Mouse (Mus musculus): ENCODE measurements around the gene Kcnq5. TPM values are rescaled to one million over a fixed set of nuclear protein-coding genes. Genes with fewer than 3 reads are reported as not detected.
A peak's percentile ranks its signal among the peaks of the same experiment; 100 is the strongest.
"Not testable (repeated sequence)": the region's sequence is repeated elsewhere in the genome, so short reads cannot be mapped to it uniquely, and the experiment has no call there.

Gene Kcnq5
- polyA plus RNA-seq, 1 experiment = 3.6 TPM

DNA sequence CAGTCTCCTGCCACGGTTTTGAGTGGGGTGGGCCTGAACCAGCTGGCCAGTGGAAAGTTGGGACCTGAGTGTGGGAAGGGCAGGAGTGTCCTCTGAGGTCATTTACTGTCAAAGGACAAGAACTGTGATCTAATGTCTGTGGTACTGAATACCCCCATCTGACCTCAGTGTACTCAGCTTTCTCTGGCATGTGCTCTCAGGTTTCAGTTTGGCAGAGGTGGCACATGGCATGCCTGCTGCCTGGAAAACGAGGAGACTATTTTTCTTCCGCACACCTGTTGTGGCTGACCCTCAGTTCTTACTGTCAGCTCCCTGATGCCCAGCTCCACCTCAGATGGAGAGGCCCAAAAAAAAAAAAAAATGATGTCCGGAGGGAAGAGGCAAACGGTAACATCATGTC lies 475.5 kb downstream of the Kcnq5 start:
- no peak for DNase-seq (ENCODE audit: low spot score)

- no peak for DNase-seq (ENCODE audit: low spot score)
These were observed 492.4 kb downstream of the Kcnq5 start for GRCm38 (mm10) chr1:21469311-21469710.

DNA sequence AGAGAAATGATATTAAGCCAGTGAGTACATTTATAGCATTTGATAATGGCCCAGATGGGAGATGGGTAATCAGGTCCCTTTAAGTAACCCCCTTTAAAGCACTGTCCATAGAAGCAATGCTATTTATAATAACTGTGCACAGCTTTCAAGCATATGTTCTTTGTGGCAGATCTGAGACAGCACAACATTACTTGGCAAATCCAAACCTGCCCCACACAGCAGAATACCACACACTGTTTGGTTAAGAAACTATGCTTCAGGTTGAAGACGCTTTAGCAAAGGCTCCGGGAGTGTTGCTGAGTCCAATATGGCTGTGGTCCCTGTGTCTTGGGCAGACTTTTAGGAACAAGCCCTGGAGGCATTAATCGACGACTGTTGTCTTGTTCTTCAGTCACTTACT lies 495.3 kb downstream of the Kcnq5 start:
- DNase-seq (ENCODE audit: low spot score) = no peak

DNA sequence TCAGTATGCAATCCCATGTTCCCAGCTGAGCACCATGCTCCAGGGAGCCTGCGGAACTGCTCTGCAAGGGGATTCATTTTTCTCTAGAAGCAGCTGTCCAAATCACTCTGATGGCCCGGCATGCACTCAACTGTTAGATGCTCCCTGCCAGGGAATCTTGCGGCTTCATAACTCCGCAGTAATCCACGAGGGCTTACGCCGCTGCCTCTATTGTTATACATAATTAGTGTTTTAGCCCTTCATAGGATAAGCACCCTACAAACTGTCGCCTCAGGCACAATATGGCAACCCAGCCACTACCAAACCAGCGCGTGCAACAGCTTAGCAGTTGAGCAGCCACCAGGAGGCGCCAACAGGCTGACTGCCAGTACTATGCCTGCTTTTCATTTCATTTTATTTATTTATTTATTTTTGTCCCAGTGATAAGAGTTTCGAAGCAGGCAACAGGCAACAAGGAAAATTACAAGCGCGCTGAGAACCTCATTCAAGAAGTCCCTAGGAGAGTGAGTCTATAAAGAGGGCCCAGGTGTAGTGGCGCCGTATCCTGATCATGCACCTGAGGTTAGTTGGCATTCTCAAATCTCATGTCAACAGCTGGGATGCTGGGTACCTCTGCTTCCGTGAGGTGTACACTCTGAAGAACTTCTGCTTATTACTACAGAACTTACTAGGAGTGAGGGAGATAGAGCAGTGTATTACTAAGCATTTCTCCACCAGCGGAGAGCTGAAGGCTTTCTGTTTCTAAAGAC lies 500.6 kb downstream of the Kcnq5 start:
- peak; percentile 23 for DNase-seq (ENCODE audit: low spot score)

GRCm38 (mm10) chr1:21458581-21458980 lies 503.2 kb downstream of the Kcnq5 start:
- DNase-seq (ENCODE audit: low spot score) = no peak

DNA sequence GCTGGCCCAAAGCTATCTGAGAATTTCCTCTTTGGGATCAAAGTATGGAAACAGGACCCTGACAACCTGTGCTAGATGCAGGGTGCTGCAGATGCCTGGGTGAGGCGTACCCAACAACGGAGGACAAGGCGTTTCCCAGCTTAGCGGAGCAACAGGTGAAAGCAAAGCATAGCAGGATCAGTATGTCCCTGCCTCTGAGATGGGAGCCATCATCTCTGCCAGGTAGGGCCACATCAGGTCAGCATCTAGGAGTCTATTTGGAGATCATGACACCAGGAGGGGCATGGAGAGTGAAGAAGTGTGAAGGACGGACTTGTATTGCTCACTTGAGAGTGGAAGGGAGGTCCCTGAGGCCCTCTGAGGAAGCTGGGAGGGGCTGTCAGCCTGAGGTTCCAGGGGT lies 505.8 kb downstream of the Kcnq5 start:
- DNase-seq (ENCODE audit: low spot score) = no peak

DNA sequence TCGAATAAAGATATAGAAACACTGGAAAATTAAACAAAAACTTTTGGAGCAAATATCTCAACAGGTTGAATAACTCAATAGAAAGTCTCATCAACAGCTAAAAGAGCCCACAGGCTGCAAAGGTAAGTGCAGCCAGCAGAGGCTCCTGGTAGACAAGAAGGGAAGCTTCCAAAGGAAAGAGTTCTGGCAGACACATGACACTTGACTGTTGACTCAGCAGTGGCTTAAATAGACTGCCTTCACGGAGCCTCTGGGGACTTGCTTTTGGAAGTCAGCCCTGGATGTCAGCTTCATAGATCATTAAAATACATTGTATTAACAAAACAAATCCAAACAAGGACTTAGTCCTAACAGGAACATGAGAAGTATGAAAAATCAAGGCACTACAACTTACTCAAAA lies 513.5 kb downstream of the Kcnq5 start:
- no peak for DNase-seq (ENCODE audit: low spot score)

GRCm38 (mm10) chr1:21436753-21437152 lies 525.0 kb downstream of the Kcnq5 start:
- no peak for DNase-seq (ENCODE audit: low spot score)

DNA sequence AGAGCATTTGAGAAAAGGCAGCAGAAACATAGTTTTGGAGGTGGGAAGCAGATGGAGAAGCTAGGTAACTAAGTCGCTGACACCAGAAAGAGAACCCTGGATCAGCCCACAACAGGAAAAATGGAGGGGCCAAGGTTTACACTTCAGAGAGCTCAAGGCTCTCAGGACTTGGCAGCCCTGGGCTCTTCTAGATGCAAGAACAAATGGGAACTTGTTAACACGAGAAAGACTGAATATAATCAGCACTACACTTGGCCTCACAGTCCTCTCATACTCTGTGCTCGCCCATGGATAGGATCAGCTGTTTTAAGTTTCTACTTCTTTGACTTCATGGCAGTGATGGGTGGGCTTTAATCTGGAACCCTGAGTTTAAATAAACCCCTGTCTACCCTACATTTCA lies 526.9 kb downstream of the Kcnq5 start:
- no peak for DNase-seq (ENCODE audit: low spot score)

DNA sequence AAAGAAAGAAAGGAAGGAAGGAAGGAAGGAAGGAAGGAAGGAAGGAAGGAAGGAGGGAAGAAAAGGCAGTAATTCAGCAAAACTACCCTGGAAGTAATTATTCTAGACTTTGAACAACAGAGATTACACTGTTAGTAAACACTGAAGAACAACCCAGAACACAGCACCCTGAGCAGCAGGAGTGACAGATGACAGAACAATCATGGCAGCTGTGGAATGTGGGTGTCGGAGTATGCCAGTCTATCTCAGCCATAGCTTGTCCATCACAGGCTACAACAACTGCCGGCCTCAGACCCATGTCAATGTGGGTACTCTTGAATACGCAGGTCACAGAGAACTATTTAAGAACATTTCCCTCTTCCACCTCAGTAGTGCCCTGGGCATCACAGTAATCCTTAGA lies 530.1 kb downstream of the Kcnq5 start:
- DNase-seq (ENCODE audit: low spot score) = no peak

- no peak for DNase-seq (ENCODE audit: low spot score)
These were observed 533.7 kb downstream of the Kcnq5 start for GRCm38 (mm10) chr1:21428079-21428478.

- no peak for DNase-seq (ENCODE audit: low spot score)
These were observed 536.1 kb downstream of the Kcnq5 start for GRCm38 (mm10) chr1:21425654-21426053.

- no peak for DNase-seq (ENCODE audit: low spot score)
These were observed 542.4 kb downstream of the Kcnq5 start for GRCm38 (mm10) chr1:21419370-21419769.

- DNase-seq (ENCODE audit: low spot score) = no peak
These were observed 549.6 kb downstream of the Kcnq5 start for GRCm38 (mm10) chr1:21412197-21412555.

DNA sequence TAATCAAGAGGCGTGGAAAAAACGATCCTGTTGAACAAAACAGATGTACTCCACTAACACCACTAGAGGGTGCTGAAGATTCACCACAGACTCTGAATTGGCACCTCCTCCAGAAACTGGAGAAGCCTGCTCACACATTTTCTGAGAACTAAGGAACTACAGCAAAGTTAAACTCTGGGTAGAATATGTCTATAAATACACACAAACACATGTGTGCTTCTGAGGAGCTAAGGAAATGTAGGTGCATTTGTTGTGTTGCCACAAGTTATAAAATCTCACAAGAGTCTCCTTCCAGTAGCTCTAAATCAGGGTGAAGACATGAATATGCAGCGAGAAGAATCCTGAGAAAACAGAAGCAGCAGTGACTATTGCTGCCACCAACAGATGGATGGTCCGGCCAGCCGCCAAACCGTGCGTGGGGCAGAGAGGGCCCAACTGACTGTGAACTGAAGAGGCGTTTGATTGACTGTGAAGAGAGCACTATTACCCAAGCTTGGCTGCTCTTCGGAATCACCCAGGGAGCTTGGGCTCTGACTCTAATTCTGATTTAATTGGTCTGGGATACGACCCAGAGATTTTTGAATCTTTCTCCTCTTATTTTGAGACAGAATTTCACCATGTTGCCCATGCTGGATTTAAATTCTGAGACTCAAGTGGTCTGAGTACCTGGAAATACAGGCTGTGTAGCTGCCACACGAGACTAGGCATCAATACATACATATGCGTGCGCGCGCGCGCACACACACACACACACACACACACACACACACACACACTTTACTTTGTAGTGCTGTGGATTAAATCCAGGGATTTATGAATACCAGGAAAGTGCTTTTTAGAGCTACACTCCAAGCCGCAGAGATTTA lies 550.2 kb downstream of the Kcnq5 start:
- no peak for DNase-seq (ENCODE audit: low spot score)

- DNase-seq (ENCODE audit: low spot score) = no peak
These were observed 554.5 kb downstream of the Kcnq5 start for GRCm38 (mm10) chr1:21407266-21407665.

DNA sequence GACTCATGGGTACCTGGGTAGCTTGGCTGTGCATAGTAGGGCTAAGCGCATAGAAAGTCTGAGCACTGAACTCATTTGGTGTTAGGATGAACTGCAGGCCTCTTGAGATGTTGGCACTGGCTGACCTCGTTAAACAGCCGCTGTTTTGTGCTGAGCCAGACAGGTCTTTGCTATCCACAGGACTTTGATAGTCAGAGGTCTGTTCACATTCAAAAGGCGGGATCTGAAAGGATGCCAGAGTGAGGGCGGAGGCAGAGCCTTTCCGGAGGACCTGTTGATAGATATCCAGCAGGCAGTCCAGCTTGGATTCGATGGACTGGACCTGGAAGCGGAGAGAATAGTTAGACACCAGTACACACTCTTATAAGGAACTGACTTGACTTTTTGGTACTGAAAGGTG lies 558.9 kb downstream of the Kcnq5 start:
- no peak for DNase-seq (ENCODE audit: low spot score)

DNA sequence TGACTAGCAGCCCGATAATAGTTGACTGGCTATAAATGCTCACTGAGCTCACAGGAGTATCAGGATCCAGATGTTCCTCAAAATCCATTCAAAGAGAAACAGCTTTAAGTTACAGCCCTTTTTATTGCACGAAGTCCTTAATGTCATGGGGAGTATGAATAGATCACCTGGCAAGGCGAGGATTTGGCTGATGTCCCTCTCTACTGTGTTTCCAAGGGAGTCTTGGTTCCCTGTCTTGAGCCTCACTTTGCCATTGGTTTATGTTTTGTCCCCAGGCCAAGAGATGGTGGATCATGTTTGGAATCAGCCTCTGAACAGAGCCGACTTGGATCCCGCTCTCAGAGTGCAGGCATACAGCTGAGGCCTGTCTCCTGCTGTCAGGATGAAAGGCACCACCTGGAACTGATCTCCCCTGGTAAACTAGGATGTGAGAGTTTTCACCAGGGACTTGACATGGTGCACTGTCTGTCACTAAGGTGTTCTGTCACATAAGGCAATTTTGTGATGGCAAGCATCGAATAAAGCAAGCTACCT lies 570.5 kb downstream of the Kcnq5 start:
- DNase-seq (ENCODE audit: low spot score) = no peak

DNA sequence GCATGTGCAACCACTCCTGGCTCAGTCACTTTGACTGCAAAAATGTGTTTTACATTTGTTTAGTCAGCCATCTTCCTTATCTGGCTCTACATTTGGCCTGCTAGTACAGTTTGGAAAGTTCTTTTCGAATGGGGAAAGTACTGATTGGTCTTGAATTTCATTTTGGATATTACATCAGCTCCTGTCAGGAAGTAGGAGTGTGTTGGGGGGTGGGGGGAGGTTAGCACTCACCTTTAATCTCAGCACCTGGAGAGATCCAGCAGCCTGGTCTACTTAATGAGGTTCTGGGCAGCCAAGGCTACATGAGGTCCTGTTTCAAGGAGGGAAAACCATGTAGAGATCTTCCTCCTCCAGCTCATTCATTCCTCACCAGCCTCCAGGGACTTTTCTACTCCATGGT lies 578.5 kb downstream of the Kcnq5 start, which contains the start of gene Khdc1b:
Gene Khdc1b (plus strand): TSS at position 301 of the 400 bp plus-strand sequence.
- no peak for DNase-seq (ENCODE audit: low spot score)

GRCm38 (mm10) chr1:21368031-21368430 lies 593.7 kb downstream of the Kcnq5 start, which contains the start of gene Khdc1c:
Gene Khdc1c, plus strand, starts transcription at chr1:21368331.
- DNase-seq (ENCODE audit: low spot score) = not testable (repeated sequence)

GRCm38 (mm10) chr1:21349341-21349740 lies 612.4 kb downstream of the Kcnq5 start, which contains the start of gene Khdc1a:
Gene Khdc1a, plus strand, starts transcription at chr1:21349641.
- no peak for DNase-seq (ENCODE audit: low spot score)

All from urinary bladder, adult 2 months (tissue).